Mouse (Mus musculus): ENCODE data around the gene Xirp1. TPM values are rescaled to one million over a fixed set of nuclear protein-coding genes. Genes with fewer than 3 reads are reported as not detected.

Gene Xirp1
- total and polyA plus RNA-seq, 3 experiments, result not detected

DNA sequence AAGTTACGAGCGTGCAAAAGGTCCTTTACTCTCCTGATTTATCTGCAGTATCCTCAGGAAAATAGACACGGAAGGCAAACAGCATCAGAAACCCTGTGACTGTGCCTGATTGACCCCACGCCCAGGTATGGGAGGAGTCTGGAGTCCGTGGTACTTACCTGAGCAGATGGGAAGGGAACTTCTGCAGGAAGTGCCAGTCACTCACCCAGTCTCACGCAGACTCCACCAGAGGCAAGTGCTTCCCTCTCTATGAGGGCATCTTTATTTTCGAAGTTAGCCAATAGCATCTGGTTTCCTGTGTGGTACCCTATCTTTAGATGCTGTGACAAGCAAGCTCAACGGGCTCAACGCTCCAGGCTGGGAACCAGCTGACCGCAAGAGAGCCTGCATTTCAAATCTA lies 44.6 kb upstream of the Xirp1 start:
- dilution Hi-C loops (cut with MboI; ENCODE audit: extremely low pct_ligation_motif_present, extremely low pct_unique_long_range_greater_than_20kb, low sequenced_read_pairs) (no loop called here), in situ Hi-C loops (cut with MboI; ENCODE audit: low pct_ligation_motif_present, low pct_unique_long_range_greater_than_20kb, low sequenced_read_pairs) (no loop called here)
- no peak overlapping the region for H3K4me2 ChIP-seq (ENCODE audit: insufficient read depth, low read depth, poor library complexity, severe bottlenecking)
- no peak for TF ChIP-seq NRF1 (IDR thresholded peaks at IDR 0.05; ENCODE audit: low read depth, low read length)
- TF ChIP-seq NELFE (IDR thresholded peaks at IDR 0.05; ENCODE audit: low read depth, low read length), result no peak
- no peak for TF ChIP-seq BHLHE40 (IDR thresholded peaks at IDR 0.05; ENCODE audit: low read depth, low read length)
- TF ChIP-seq ZMIZ1 (IDR thresholded peaks at IDR 0.05; ENCODE audit: low read depth, low read length), result no peak
- TF ChIP-seq EP300 (IDR thresholded peaks at IDR 0.05; ENCODE audit: low read length), result no peak
- TF ChIP-seq E2F4 (IDR thresholded peaks at IDR 0.05; ENCODE audit: insufficient replicate concordance, low read depth, low read length), result no peak
- no peak for TF ChIP-seq GABPA (IDR thresholded peaks at IDR 0.05; ENCODE audit: insufficient replicate concordance, low read depth, low read length)
- TF ChIP-seq MAX (IDR thresholded peaks at IDR 0.05; ENCODE audit: low read length), result no peak
- TF ChIP-seq ZNF384 (IDR thresholded peaks at IDR 0.05; ENCODE audit: low read depth, low read length), result no peak
- no peak for TF ChIP-seq ETS1 (conservative IDR thresholded peaks at IDR 0.05; ENCODE audit: low read depth, low read length)
- TF ChIP-seq IRF4 (IDR thresholded peaks at IDR 0.05; ENCODE audit: low read depth, low read length), result no peak
- TF ChIP-seq MAZ (IDR thresholded peaks at IDR 0.05; ENCODE audit: low read depth, low read length), result no peak
- no peak for TF ChIP-seq JUND (conservative IDR thresholded peaks at IDR 0.05; ENCODE audit: low read depth, low read length)
- no peak for TF ChIP-seq JUN (IDR thresholded peaks at IDR 0.05; ENCODE audit: insufficient read depth, low read depth, low read length)
- TF ChIP-seq ELF1 (IDR thresholded peaks at IDR 0.05; ENCODE audit: low read depth, low read length), result no peak
- no peak for TF ChIP-seq MYC (IDR thresholded peaks at IDR 0.05; ENCODE audit: low read depth, low read length)
- no peak for TF ChIP-seq MAFK (IDR thresholded peaks at IDR 0.05; ENCODE audit: insufficient replicate concordance, low read length)
- no peak for TF ChIP-seq ZC3H11A (IDR thresholded peaks at IDR 0.05; ENCODE audit: low read depth, low read length)
- H3K9me3 ChIP-seq (replicated peaks; ENCODE audit: low read length), result no peaks in the 10 kb centered on the region
- DNase-seq (ENCODE audit: extremely low read depth), result no peak
- H3K36me3 ChIP-seq (replicated peaks in 1 of 2; ENCODE audit: control insufficient read depth in 1 of 2, insufficient read depth in 1 of 2, low read length in 1 of 2), result no peaks in the 10 kb centered on the region
- H3K4me1 ChIP-seq (ENCODE audit: control insufficient read depth in 1 of 2, insufficient read depth in 2 of 2), result peaks cover 0 to 8% of the 10 kb centered on the region in 2 experiments; a peak in 2 of 4 replicates
- H3K4me3 ChIP-seq (replicated peaks in 1 of 3; ENCODE audit: low read depth in 2 of 3, low read length in 2 of 3, poor library complexity in 1 of 3), result no peak overlapping the region
- no peak overlapping the region for H3K27ac ChIP-seq (ENCODE audit: insufficient read depth, low read depth)
- H3K79me2 ChIP-seq (replicated peaks; ENCODE audit: control insufficient read depth, extremely low read depth, insufficient read depth, poor library complexity, severe bottlenecking), result no peaks in the 10 kb centered on the region
- H3K9ac ChIP-seq (ENCODE audit: insufficient read depth, low read depth), result no peak overlapping the region
- H3K27me3 ChIP-seq (replicated peaks), result peaks cover 11% of the 10 kb centered on the region

DNA sequence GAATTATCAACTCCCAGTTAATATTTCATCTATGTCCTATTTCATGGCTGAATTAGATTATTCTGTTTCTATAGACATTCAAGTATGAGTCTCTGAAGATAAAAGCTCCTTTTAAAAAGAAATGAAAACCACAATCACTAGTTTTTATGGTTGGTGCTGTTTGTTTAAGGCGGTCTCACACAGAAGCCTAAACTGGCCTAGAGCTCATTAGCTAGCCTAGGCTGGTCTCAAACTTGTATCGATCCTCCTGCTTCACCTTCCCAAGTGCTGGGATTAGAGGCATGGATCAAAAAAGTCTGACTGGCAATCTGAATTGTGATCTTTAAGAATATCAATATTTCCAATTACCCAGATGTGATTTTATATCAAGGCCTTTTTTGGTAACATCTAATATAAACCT lies 44.2 kb upstream of the Xirp1 start:
- peaks cover 11% of the 10 kb centered on the region for H3K27me3 ChIP-seq (replicated peaks)
- dilution Hi-C loops (cut with MboI; ENCODE audit: extremely low pct_ligation_motif_present, extremely low pct_unique_long_range_greater_than_20kb, low sequenced_read_pairs), result no loop called here
- no peaks in the 10 kb centered on the region for H3K79me2 ChIP-seq (replicated peaks; ENCODE audit: control insufficient read depth, extremely low read depth, insufficient read depth, poor library complexity, severe bottlenecking)
- no peak overlapping the region for H3K4me3 ChIP-seq (replicated peaks in 1 of 3; ENCODE audit: low read depth in 2 of 3, low read length in 2 of 3, poor library complexity in 1 of 3)
- TF ChIP-seq TCF12 (IDR thresholded peaks at IDR 0.05; ENCODE audit: low read depth, low read length), result no peak
- no peaks in the 10 kb centered on the region for H3K9me3 ChIP-seq (replicated peaks; ENCODE audit: low read length)
- no peak for DNase-seq (ENCODE audit: extremely low read depth)
- no peak overlapping the region for H3K27ac ChIP-seq (ENCODE audit: insufficient read depth, low read depth)
- no peaks in the 10 kb centered on the region for H3K36me3 ChIP-seq (replicated peaks in 1 of 2; ENCODE audit: control insufficient read depth in 1 of 2, insufficient read depth in 1 of 2, low read length in 1 of 2)
- in situ Hi-C loops (cut with MboI; ENCODE audit: low pct_ligation_motif_present, low pct_unique_long_range_greater_than_20kb, low sequenced_read_pairs), result no loop called here
- H3K9ac ChIP-seq (ENCODE audit: insufficient read depth, low read depth), result no peak overlapping the region
- peaks cover 0 to 4% of the 10 kb centered on the region in 2 experiments; a peak in 1 of 4 replicates for H3K4me1 ChIP-seq (ENCODE audit: control insufficient read depth in 1 of 2, insufficient read depth in 2 of 2)
- no peak overlapping the region for H3K4me2 ChIP-seq (ENCODE audit: insufficient read depth, low read depth, poor library complexity, severe bottlenecking)
